Mouse (Mus musculus) erythroid progenitor cell, adult 5-6 weeks (primary cell): Measurements from ENCODE around the gene Slc7a4. TPM values are rescaled to one million over a fixed set of nuclear protein-coding genes. Genes with fewer than 3 reads are reported as not detected.

Source experiments
- ATAC-seq: replicated peaks from 2 replicates; pipeline ENCODE4 v1.8.0; 2016; ENCODE audit warnings: moderate number of reproducible peaks, mild to moderate bottlenecking, moderate TSS enrichment, inconsistent platforms; ENCODE audit not compliant: poor library complexity, low FRiP score, severe bottlenecking
- total RNA-seq, 2 experiments: library from RNA; stranded (forward) in 1 of 2; stranded (reverse) in 1 of 2; fragments of 150-400 nt in 1 of 2; fragments of 186-747, 209-891 nt in 1 of 2; gene quantifications; 2 replicates each; pipeline versions ENCODE4 v1.2.3 to v1.2.4; 2015 to 2017; ENCODE audit warnings: low replicate concordance in 2 of 2

Slc7a4 gene
- total RNA-seq, 2 experiments from 2014 or later, result not detected

DNA sequence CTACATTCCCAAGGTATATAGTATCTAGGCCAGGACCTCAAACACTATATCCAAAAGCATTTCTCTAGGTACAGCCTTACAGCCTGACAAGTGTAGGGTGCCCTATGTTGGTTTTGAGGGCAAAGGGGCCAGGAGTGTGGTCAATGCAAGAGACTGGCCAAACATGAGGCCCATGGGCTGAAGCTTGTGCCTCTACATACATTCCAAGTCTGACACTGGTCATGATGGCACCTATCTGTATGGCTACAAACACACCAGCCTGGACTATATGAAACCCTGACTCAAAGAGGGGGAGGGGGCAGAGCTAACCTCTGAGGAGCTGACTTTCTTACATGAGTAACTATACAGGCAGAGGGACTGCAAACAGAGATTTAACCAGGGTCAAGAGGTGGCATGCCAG lies 55.4 kb downstream of the Slc7a4 start:
- ATAC-seq, result no peak

DNA sequence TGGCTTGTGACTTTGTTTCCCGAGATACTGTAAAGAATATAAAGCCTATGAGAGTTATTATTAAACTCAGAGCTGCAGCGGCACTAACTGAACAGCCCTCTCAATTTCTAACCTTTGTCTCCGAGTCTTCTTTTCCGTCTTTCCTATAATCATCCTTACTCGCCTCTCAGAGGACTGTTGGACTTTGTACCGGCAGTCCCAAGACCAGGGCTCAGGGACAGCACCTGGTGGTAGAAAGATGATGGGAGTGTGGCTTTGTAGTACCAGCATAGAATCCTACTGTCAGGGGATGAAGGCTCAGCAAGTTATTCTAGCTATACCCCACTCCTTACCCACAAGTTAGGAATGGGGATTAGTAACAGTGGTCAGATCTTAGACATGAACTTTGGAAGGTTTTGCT lies 56.8 kb downstream of the Slc7a4 start:
- ATAC-seq, result no peak

DNA sequence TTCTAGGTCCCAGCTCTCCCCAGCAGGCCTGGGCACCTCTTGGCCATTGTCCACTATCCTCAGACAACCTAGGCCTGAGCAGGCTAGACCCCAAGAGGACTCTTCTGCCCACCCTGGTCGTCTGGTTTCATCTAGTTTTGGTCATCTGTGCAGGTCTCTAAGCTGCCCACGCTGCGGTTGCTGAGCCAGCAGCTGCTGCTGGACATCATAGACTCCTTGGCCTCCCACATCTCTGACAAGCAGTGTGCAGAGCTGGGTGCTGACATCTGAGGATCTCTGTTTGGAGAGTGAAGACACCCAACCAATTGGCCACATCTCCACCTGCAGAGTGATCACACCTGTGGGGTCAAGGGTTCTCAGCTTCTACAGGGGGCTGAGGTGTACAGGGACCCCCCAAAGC lies 57.5 kb downstream of the Slc7a4 start:
- no peak for ATAC-seq

DNA sequence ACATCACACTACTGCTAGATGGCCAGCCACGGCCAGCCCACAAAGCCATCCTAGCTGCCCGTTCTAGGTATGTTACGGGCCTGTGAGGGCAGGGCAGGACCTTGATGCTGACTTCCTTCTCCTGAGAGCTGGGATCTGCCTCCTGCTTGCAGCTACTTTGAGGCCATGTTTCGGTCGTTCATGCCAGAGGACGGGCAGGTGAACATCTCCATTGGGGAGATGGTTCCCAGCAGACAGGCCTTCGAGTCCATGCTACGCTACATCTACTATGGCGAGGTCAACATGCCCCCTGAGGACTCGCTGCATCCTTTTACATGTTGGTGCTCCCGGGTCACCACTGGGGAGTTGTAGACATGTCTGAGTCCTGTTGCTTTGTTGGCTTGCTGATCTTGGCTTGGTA lies 58.9 kb downstream of the Slc7a4 start:
- ATAC-seq, result no peak

Other genes with a start within 250 kb of the Slc7a4 start
- 22.6 and 25.9 TPM in 2 replicates for gene Snap29, start 177.2 kb downstream of the Slc7a4 start, total RNA-seq (2015; ENCODE audit: low replicate concordance)
- 19.0 and 20.7 TPM in 2 replicates for gene Snap29, start 177.2 kb downstream of the Slc7a4 start, total RNA-seq (2017; ENCODE audit: low replicate concordance)
- gene Pi4ka, start 176.9 kb downstream of the Slc7a4 start, total RNA-seq (2015; ENCODE audit: low replicate concordance), result 15.9 and 72.1 TPM in 2 replicates
- 17.1 and 35.3 TPM in 2 replicates for gene Pi4ka, start 176.9 kb downstream of the Slc7a4 start, total RNA-seq (2017; ENCODE audit: low replicate concordance)
- 21.3 and 25.2 TPM in 2 replicates for gene Crkl, start 131.2 kb downstream of the Slc7a4 start, total RNA-seq (2015; ENCODE audit: low replicate concordance)
- 20.0 and 24.4 TPM in 2 replicates for gene Crkl, start 131.2 kb downstream of the Slc7a4 start, total RNA-seq (2017; ENCODE audit: low replicate concordance)
- gene Aifm3, start 93.6 kb downstream of the Slc7a4 start, total RNA-seq (2015; ENCODE audit: low replicate concordance), result not detected in 2 replicates
- gene Aifm3, start 93.6 kb downstream of the Slc7a4 start, total RNA-seq (2017; ENCODE audit: low replicate concordance), result not detected in 2 replicates
- 15.5 and 43.6 TPM in 2 replicates for gene Lztr1, start 74.5 kb downstream of the Slc7a4 start, total RNA-seq (2015; ENCODE audit: low replicate concordance)
- 33.1 and 54.4 TPM in 2 replicates for gene Lztr1, start 74.5 kb downstream of the Slc7a4 start, total RNA-seq (2017; ENCODE audit: low replicate concordance)
- gene Thap7, start 52.1 kb downstream of the Slc7a4 start, total RNA-seq (2015; ENCODE audit: low replicate concordance), result 9.6 and 24.1 TPM in 2 replicates
- 10.8 and 16.3 TPM in 2 replicates for gene Thap7, start 52.1 kb downstream of the Slc7a4 start, total RNA-seq (2017; ENCODE audit: low replicate concordance)
- gene Lrrc74b, start 22.0 kb downstream of the Slc7a4 start, total RNA-seq (2015; ENCODE audit: low replicate concordance), result not detected in 2 replicates
- gene Lrrc74b, start 22.0 kb downstream of the Slc7a4 start, total RNA-seq (2017; ENCODE audit: low replicate concordance), result not detected in 2 replicates
- gene P2rx6, start 21.3 kb downstream of the Slc7a4 start, total RNA-seq (2015; ENCODE audit: low replicate concordance), result not detected in 2 replicates
- gene P2rx6, start 21.3 kb downstream of the Slc7a4 start, total RNA-seq (2017; ENCODE audit: low replicate concordance), result not detected in 2 replicates
- 59.1 and 97.3 TPM in 2 replicates for gene Smpd4, start 36.1 kb upstream of the Slc7a4 start, total RNA-seq (2015; ENCODE audit: low replicate concordance)
- gene Smpd4, start 36.1 kb upstream of the Slc7a4 start, total RNA-seq (2017; ENCODE audit: low replicate concordance), result 32.6 and 43.5 TPM in 2 replicates
- 5.0 and 11.5 TPM in 2 replicates for gene Ccdc74a, start 63.3 kb upstream of the Slc7a4 start, total RNA-seq (2015; ENCODE audit: low replicate concordance)
- gene Ccdc74a, start 63.3 kb upstream of the Slc7a4 start, total RNA-seq (2017; ENCODE audit: low replicate concordance), result 2.8 and 13.5 TPM in 2 replicates
- gene Med15, start 149.7 kb upstream of the Slc7a4 start, total RNA-seq (2015; ENCODE audit: low replicate concordance), result 55.1 and 70.8 TPM in 2 replicates
- gene Med15, start 149.7 kb upstream of the Slc7a4 start, total RNA-seq (2017; ENCODE audit: low replicate concordance), result 57.3 and 60.2 TPM in 2 replicates
- gene Klhl22, start 176.4 kb upstream of the Slc7a4 start, total RNA-seq (2015; ENCODE audit: low replicate concordance), result 4.2 and 5.4 TPM in 2 replicates
- gene Klhl22, start 176.4 kb upstream of the Slc7a4 start, total RNA-seq (2017; ENCODE audit: low replicate concordance), result 3.7 and 3.9 TPM in 2 replicates
- 0.42 TPM in 1 of 2 replicates, not detected in the other for gene Scarf2, start 214.1 kb upstream of the Slc7a4 start, total RNA-seq (2015; ENCODE audit: low replicate concordance)
- gene Scarf2, start 214.1 kb upstream of the Slc7a4 start, total RNA-seq (2017; ENCODE audit: low replicate concordance), result not detected in 2 replicates
- not detected in 2 replicates for gene B830017H08Rik, start 249.9 kb upstream of the Slc7a4 start, total RNA-seq (2015; ENCODE audit: low replicate concordance)
- gene B830017H08Rik, start 249.9 kb upstream of the Slc7a4 start, total RNA-seq (2017; ENCODE audit: low replicate concordance), result not detected in 2 replicates